Mouse (Mus musculus) hindbrain, embryonic 12.5 days (tissue): Measurements from ENCODE around the gene A030014E15Rik. TPM values are rescaled to one million over a fixed set of nuclear protein-coding genes. Genes with fewer than 3 reads are reported as not detected.
"Not testable (repeated sequence)": the region's sequence is repeated elsewhere in the genome, so short reads cannot be mapped to it uniquely, and the experiment has no call there.

Experiments
- ATAC-seq: fragments of 200-750 bp; cut with Nextera tagmentation; 2 replicates; pipeline ENCODE4 v1.8.0; 2017; ENCODE audit warnings: moderate TSS enrichment; ENCODE audit not compliant: low FRiP score
- H3K27ac ChIP-seq: fragments of 300-500 bp; sonication (generic); 2 replicates; pipeline ENCODE4 v1.5.1; 2016; ENCODE audit warnings: mild to moderate bottlenecking
- H3K27me3 ChIP-seq: fragments of 300-500 bp; sonication (generic); 2 replicates; pipeline ENCODE4 v1.6.1; 2016; ENCODE audit warnings: mild to moderate bottlenecking
- H3K36me3 ChIP-seq: fragments of 300-500 bp; sonication (generic); 2 replicates; pipeline ENCODE4 v1.6.1; 2016; ENCODE audit warnings: mild to moderate bottlenecking
- H3K4me1 ChIP-seq: fragments of 300-500 bp; sonication (generic); 2 replicates; pipeline ENCODE4 v1.6.1; 2016
- H3K4me2 ChIP-seq: fragments of 300-500 bp; sonication (generic); replicated peaks from 2 replicates; pipeline ENCODE4 v1.6.1; 2016; ENCODE audit warnings: mild to moderate bottlenecking
- H3K4me3 ChIP-seq: fragments of 300-500 bp; sonication (generic); 2 replicates; pipeline ENCODE4 v1.5.1; 2016; ENCODE audit warnings: mild to moderate bottlenecking
- H3K9ac ChIP-seq: fragments of 300-500 bp; sonication (generic); 2 replicates; pipeline ENCODE4 v1.6.1; 2016; ENCODE audit warnings: mild to moderate bottlenecking, moderate library complexity
- H3K9me3 ChIP-seq: fragments of 300-500 bp; sonication (generic); replicated peaks from 2 replicates; pipeline ENCODE4 v1.6.1; 2016; ENCODE audit warnings: mild to moderate bottlenecking
- WGBS: fragments of 180-500 bp; shearing (Covaris S2); methylation state at CpG from one replicate; pipeline ENCODE4 v1.1.7; 2016; 5-methylcytosine and 5-hydroxymethylcytosine counted together
- polyA plus RNA-seq: library from polyadenylated mRNA; unstranded; fragments of >200 nt; fragmentation: Nextera tagmentation; extraction: Ambion mirVana; gene quantifications from 2 replicates; pipeline ENCODE4 v1.2.1, GENCODE M21; 2016

A030014E15Rik gene
- not detected in 2 replicates for polyA plus RNA-seq

GRCm38 (mm10) chr1:82924650-82925049 is at the start of gene A030014E15Rik:
Gene A030014E15Rik (plus strand): TSS chr1:82924917.
- Histone ChIP-seq H3K36me3 (no peaks in the 10 kb centered on the region), H3K27me3 (no peaks in the 10 kb centered on the region), H3K27ac (no peak within 1 kb of the TSS), H3K4me1 (no peaks in the 10 kb centered on the region), H3K4me3 (no peak within 1 kb of the TSS), H3K9me3 (0 out of 2 replicates have a peak, but pooled peaks cover 3% of the 10 kb centered on the region), H3K9ac (no peak within 1 kb of the TSS), H3K4me2 (no peak within 1 kb of the TSS)
- ATAC-seq: no peak
- 89% methylated on average over 6 of the region's 6 CpGs for WGBS

GRCm38 (mm10) chr1:82879172-82879571 is 45.5 kb upstream of the A030014E15Rik start:
- Histone ChIP-seq H3K9ac (no peak overlapping the region), H3K4me2 (no peak overlapping the region), H3K4me1 (no peaks in the 10 kb centered on the region), H3K9me3 (no peaks in the 10 kb centered on the region), H3K27me3 (no peaks in the 10 kb centered on the region), H3K4me3 (no peak overlapping the region), H3K27ac (no peak overlapping the region), H3K36me3 (peaks cover 27% of the 10 kb centered on the region)
- WGBS: 92% methylated on average over 2 of the region's 2 CpGs
- ATAC-seq: no peak

DNA sequence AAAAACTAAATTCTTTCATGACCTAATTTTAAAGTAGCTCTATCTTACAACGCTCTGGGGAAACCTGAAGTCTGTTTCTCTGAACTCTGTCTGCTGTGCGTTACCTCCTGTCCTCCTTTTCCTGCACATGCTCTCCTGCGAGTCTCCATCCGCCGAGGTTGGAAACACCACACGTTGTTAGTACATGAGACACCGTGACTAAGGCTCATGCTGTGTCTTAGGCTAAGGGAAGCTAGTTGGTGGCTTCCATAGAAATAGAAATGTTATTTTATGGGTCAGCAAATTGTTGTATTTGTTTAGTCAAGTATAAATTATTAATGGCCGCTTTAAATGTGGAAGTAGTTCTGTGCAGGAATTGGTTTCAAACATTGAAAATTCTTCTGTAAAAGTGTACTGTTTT is 44.5 kb upstream of the A030014E15Rik start:
- WGBS: 74% methylated on average over 8 of the region's 8 CpGs
- Histone ChIP-seq H3K27me3 (no peaks in the 10 kb centered on the region), H3K4me1 (no peaks in the 10 kb centered on the region), H3K36me3 (peaks cover 31% of the 10 kb centered on the region), H3K27ac (no peak overlapping the region), H3K9ac (no peak overlapping the region), H3K4me2 (no peak overlapping the region), H3K4me3 (no peak overlapping the region), H3K9me3 (no peaks in the 10 kb centered on the region)
- ATAC-seq: no peak

- no peak for ATAC-seq
- H3K36me3 ChIP-seq: peaks cover 24% of the 10 kb centered on the region
Measured at GRCm38 (mm10) chr1:82893269-82893668, 31.4 kb upstream of the A030014E15Rik start.

GRCm38 (mm10) chr1:82900567-82900966 is 24.1 kb upstream of the A030014E15Rik start:
- H3K4me3 ChIP-seq: no peak overlapping the region
- H3K9ac ChIP-seq: no peak overlapping the region
- no peaks in the 10 kb centered on the region for H3K9me3 ChIP-seq
- ATAC-seq: no peak
- peaks cover 22% of the 10 kb centered on the region for H3K36me3 ChIP-seq
- H3K27ac ChIP-seq: no peak overlapping the region
- 89% methylated on average over 1 of the region's 1 CpGs for WGBS
- no peaks in the 10 kb centered on the region for H3K4me1 ChIP-seq
- no peaks in the 10 kb centered on the region for H3K27me3 ChIP-seq
- H3K4me2 ChIP-seq: no peak overlapping the region

More at GRCm38 (mm10) chr1:82893269-82893668, 31.4 kb upstream of the A030014E15Rik start:
- Histone ChIP-seq H3K9ac (no peak overlapping the region), H3K4me3 (no peak overlapping the region), H3K27me3 (no peaks in the 10 kb centered on the region), H3K4me2 (no peak overlapping the region), H3K4me1 (no peaks in the 10 kb centered on the region), H3K9me3 (no peaks in the 10 kb centered on the region), H3K27ac (no peak overlapping the region)
- 95% methylated on average over 7 of the region's 7 CpGs for WGBS

GRCm38 (mm10) chr1:82901201-82901600 is 23.5 kb upstream of the A030014E15Rik start:
- Histone ChIP-seq H3K36me3 (peaks cover 22% of the 10 kb centered on the region), H3K9ac (no peak overlapping the region), H3K4me1 (no peaks in the 10 kb centered on the region), H3K9me3 (no peaks in the 10 kb centered on the region), H3K4me2 (no peak overlapping the region), H3K27me3 (no peaks in the 10 kb centered on the region), H3K27ac (no peak overlapping the region), H3K4me3 (no peak overlapping the region)
- WGBS: 92% methylated on average over 3 of the region's 3 CpGs
- ATAC-seq: no peak

DNA sequence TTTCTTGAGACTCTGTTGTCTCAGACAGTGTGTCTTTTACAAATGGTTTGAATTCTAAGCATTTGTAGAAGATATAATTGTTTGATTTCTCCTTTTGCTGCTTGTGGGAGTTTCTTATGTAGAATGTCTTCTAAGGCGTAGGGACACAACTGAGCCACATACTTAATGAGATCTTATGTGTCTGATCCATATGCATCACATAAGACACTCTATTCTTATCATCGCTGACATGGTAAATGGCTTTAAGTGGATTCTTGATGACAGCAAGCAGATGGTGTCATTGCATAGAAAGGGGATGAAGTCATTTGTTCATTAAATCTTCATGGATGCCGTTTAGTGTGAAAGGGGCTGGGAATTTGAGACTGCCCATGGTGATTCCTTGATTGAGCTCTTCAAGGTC is 18.8 kb upstream of the A030014E15Rik start:
- ATAC-seq: peak; percentile 39; the same call in 1 of the 2 replicates
- no peak overlapping the region for H3K9ac ChIP-seq
- 58% methylated on average over 3 of the region's 3 CpGs for WGBS

DNA sequence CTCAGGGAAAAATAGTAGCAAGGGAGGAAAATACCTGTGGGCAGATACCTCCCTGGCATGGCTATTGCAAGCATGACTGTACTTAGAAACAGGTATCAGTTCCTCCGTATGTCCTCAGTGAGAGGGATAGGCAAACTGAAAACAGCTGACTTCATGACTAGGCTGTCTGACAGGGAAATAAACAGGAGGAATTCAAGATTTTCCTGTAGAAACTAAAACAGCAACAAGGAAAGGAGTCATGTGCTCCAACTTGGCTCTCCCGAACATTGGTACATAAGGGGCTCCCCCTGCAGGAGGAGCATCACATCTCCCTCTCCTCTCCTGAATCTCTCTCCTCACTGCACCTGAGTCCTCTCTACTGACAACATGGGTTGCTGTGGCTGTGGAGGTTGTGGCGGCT is 11.7 kb upstream of the A030014E15Rik start, which contains the start of gene A030005L19Rik:
TSS of gene A030005L19Rik (plus strand) at position 301 of the 400 bp plus-strand sequence.
- 91% methylated on average over 3 of the region's 3 CpGs for WGBS

More for the DNA sequence above, 18.8 kb upstream of the A030014E15Rik start:
- H3K4me1 ChIP-seq: no peaks in the 10 kb centered on the region
- no peak overlapping the region for H3K4me3 ChIP-seq
- H3K4me2 ChIP-seq: no peak overlapping the region
- H3K27me3 ChIP-seq: no peaks in the 10 kb centered on the region
- no peaks in the 10 kb centered on the region for H3K9me3 ChIP-seq
- H3K36me3 ChIP-seq: peaks cover 13% of the 10 kb centered on the region
- H3K27ac ChIP-seq: no peak overlapping the region

DNA sequence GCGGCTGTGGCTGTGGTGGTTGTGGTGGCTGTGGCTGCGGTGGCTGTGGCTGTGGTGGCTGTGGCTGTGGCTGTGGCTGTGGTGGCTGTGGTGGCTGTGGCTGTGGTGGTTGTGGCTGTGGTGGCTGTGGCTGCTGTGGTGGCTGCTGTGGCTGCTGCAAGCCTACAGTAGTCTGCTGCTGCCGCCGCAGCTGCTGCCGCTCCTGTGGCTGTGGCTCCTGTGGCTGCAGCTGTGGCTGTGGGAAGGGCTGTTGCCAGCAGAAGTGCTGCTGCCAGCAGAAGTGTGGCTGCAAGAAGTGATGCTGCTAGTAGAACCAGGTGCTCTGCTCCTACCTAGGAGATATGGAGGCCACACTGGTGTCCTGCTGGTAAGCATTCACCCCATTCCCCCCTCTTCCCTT is 11.3 kb upstream of the A030014E15Rik start:
- not testable (repeated sequence) for H3K4me3 ChIP-seq, ATAC-seq, H3K4me2 ChIP-seq, H3K36me3 ChIP-seq, H3K27ac ChIP-seq, H3K4me1 ChIP-seq, H3K9me3 ChIP-seq, H3K9ac ChIP-seq, H3K27me3 ChIP-seq
- 100% methylated on average over 3 of the region's 5 CpGs for WGBS

More for the DNA sequence above, 11.7 kb upstream of the A030014E15Rik start, which contains the start of gene A030005L19Rik:
- H3K36me3 ChIP-seq: no peaks in the 10 kb centered on the region
- no peaks in the 10 kb centered on the region for H3K27me3 ChIP-seq
- no peak for ATAC-seq
- H3K4me2 ChIP-seq: no peak within 1 kb of the TSS
- no peaks in the 10 kb centered on the region for H3K9me3 ChIP-seq
- H3K27ac ChIP-seq: no peak within 1 kb of the TSS
- H3K4me1 ChIP-seq: no peaks in the 10 kb centered on the region
- no peak within 1 kb of the TSS for H3K9ac ChIP-seq
- no peak within 1 kb of the TSS for H3K4me3 ChIP-seq

DNA sequence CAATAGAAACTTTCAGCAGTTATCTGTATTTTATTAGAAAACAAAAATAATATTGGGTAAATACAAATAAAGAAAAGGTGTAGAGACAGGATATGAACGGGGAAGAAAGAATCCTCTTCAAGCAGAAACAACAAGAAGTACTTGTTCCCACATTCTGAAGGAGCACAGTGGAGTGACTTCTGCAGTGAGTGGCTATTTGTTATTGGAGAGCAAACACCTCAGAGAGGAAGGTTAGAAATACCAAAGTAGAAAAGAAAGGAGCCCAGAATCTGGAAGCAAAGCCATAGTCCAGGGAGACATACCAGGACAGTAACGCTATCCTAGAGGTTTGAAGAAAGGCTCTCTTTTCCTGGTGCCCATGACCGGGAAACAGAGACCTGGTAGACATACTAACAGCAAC is 5.8 kb downstream of the A030014E15Rik start:
- not testable (repeated sequence) for H3K36me3 ChIP-seq, H3K4me1 ChIP-seq, H3K9ac ChIP-seq, H3K27ac ChIP-seq, H3K4me2 ChIP-seq, ATAC-seq, H3K9me3 ChIP-seq, H3K4me3 ChIP-seq, H3K27me3 ChIP-seq
- WGBS: 81% methylated on average over 1 of the region's 3 CpGs

DNA sequence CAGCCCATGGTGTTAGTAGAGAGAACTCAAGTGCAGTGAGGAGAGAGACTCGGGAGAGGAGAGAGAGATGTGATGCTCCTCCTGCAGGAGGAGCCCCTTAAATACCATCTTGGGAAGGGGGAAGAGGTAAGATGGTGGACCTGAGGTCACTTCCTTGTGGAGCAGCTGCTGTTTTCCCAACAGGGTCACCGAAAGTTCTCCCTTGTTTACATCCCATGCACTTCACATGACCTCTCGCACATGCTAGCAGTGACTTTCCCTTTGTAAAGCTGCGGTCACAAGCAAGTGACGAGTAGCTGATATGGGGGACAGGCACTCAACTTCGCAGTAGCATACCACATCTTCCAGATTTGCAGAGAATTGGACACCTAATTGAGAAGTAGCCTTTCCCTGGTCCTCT is 6.6 kb downstream of the A030014E15Rik start, which contains the start of gene Gm6217:
TSS of gene Gm6217 (minus strand) at position 74 of the 400 bp plus-strand sequence.
- H3K36me3 ChIP-seq, H3K4me2 ChIP-seq, H3K4me1 ChIP-seq, H3K27ac ChIP-seq, H3K27me3 ChIP-seq, H3K9ac ChIP-seq, H3K4me3 ChIP-seq, ATAC-seq, H3K9me3 ChIP-seq: not testable (repeated sequence)
- no CpG with 5 or more reads among the region's 6 CpGs for WGBS

GRCm38 (mm10) chr1:82938666-82939065 is 13.9 kb downstream of the A030014E15Rik start:
- Histone ChIP-seq H3K4me2 (no peak overlapping the region), H3K27ac (no peak overlapping the region), H3K4me1 (no peaks in the 10 kb centered on the region), H3K9ac (no peak overlapping the region), H3K4me3 (no peak overlapping the region), H3K36me3 (no peaks in the 10 kb centered on the region), H3K27me3 (no peaks in the 10 kb centered on the region), H3K9me3 (peaks cover 6% of the 10 kb centered on the region; the same call in 1 of the 2 replicates)
- WGBS: 93% methylated on average over 5 of the region's 5 CpGs
- no peak for ATAC-seq

DNA sequence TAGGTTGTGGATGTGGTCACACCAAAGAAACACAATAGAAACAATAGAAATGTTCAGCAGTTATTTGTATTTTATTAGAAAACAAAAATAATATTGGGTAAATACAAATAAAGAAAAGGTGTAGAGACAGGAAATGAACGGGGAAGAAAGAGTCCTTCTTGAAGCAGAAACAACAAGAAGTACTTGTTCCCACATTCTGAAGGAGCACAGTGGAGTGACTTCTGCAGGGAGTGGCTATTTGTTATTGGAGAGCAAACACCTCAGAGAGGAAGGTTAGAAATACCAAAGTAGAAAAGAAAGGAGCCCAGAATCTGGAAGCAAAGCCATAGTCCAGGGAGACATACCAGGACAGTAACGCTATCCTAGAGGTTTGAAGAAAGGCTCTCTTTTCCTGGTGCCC is 17.8 kb downstream of the A030014E15Rik start:
- not testable (repeated sequence) for H3K4me1 ChIP-seq, H3K27ac ChIP-seq, H3K4me2 ChIP-seq, H3K4me3 ChIP-seq, H3K9me3 ChIP-seq, H3K9ac ChIP-seq, H3K36me3 ChIP-seq, ATAC-seq, H3K27me3 ChIP-seq
- WGBS: 96% methylated on average over 2 of the region's 2 CpGs
